Mouse (Mus musculus) spleen, adult 2 months (tissue): ENCODE measurements around the gene Ccser1.

Experiments
- CTCF ChIP-seq: fragments of 200-500 bp; IDR thresholded peaks from 2 replicates; pipeline ENCODE4 v1.5.1; 2011; ENCODE audit warnings: mild to moderate bottlenecking, inconsistent platforms; ENCODE audit not compliant: insufficient read depth, insufficient read length, insufficient replicate concordance; ENCODE audit errors: extremely low read depth
- POLR2A ChIP-seq: fragments of 200-500 bp; IDR thresholded peaks from 2 replicates; pipeline ENCODE4 v1.6.1; 2011; ENCODE audit warnings: low read depth, low read length, inconsistent platforms

DNA sequence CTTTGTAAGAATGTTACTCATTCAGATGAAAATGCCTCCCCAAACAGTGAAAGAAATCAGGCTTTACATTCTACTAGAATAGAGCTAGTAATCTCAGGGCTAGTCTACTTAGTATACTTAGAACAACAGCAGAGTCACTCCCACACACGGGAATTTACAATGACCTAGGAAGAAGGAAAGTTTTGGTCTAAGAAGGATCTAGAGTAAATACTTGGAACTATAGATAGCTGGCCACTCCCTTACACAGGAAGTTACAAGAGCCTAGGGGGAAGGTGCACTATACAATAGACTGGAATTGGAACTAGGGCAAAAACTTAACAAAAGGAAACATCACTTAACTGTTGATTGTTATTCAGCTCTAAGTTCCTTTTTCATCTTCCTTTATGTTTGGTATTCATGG is 1041.7 kb downstream of the Ccser1 start:
- TF ChIP-seq CTCF (no peak), POLR2A (no peak)
